Mouse (Mus musculus) heart, postnatal 0 days (tissue): Measurements from ENCODE around the gene Kctd7.

Experiments
- CTCF ChIP-seq: IDR thresholded peaks from 2 replicates; pipeline ENCODE4 v1.5.1; 2016; ENCODE audit warnings: antibody characterized with exemption, control low read depth, low read depth
- EP300 ChIP-seq: IDR thresholded peaks from 2 replicates; pipeline ENCODE4 v1.6.1; 2016; ENCODE audit warnings: antibody characterized with exemption, low read depth

GRCm38 (mm10) chr5:130109348-130109747 is 35.3 kb upstream of the Kctd7 start:
- TF ChIP-seq CTCF (no peak), EP300 (no peak)
